Mouse (Mus musculus) granulocyte monocyte progenitor cell, adult 5-6 weeks (primary cell): Measurements from ENCODE around the gene H2al1i. TPM values are rescaled to one million over a fixed set of nuclear protein-coding genes. Genes with fewer than 3 reads are reported as not detected.

Source experiments
- total RNA-seq, 2 experiments: library from RNA; stranded (forward) in 1 of 2; stranded (reverse) in 1 of 2; fragments of 200-712, 200-1000 nt in 1 of 2; fragments of >200 nt in 1 of 2; fragmentation: Nextera tagmentation in 1 of 2; gene quantifications; 2 replicates each; pipeline ENCODE4 v1.2.3; 2014 to 2017

H2al1i gene
- total RNA-seq, 2 experiments from 2014 or later = not detected

Other genes with a start within 250 kb of the H2al1i start
- not detected in 2 replicates for gene H2al1a, start 25.4 kb upstream of the H2al1i start, total RNA-seq (2014; fragmentation: Nextera tagmentation)
- not detected in 2 replicates for gene H2al1a, start 25.4 kb upstream of the H2al1i start, total RNA-seq (2017)
- gene H2al1b, start 22.2 kb upstream of the H2al1i start, total RNA-seq (2014; fragmentation: Nextera tagmentation) = not detected in 2 replicates
- gene H2al1b, start 22.2 kb upstream of the H2al1i start, total RNA-seq (2017) = not detected in 2 replicates
- not detected in 2 replicates for gene H2al1c, start 19.0 kb upstream of the H2al1i start, total RNA-seq (2014; fragmentation: Nextera tagmentation)
- not detected in 2 replicates for gene H2al1c, start 19.0 kb upstream of the H2al1i start, total RNA-seq (2017)
- gene H2al1d, start 15.8 kb upstream of the H2al1i start, total RNA-seq (2014; fragmentation: Nextera tagmentation) = not detected in 2 replicates
- gene H2al1d, start 15.8 kb upstream of the H2al1i start, total RNA-seq (2017) = not detected in 2 replicates
- gene H2al1e, start 12.7 kb upstream of the H2al1i start, total RNA-seq (2014; fragmentation: Nextera tagmentation) = not detected in 2 replicates
- gene H2al1e, start 12.7 kb upstream of the H2al1i start, total RNA-seq (2017) = not detected in 2 replicates
- not detected in 2 replicates for gene H2al1f, start 9.5 kb upstream of the H2al1i start, total RNA-seq (2014; fragmentation: Nextera tagmentation)
- gene H2al1f, start 9.5 kb upstream of the H2al1i start, total RNA-seq (2017) = not detected in 2 replicates
- gene H2al1g, start 6.4 kb upstream of the H2al1i start, total RNA-seq (2014; fragmentation: Nextera tagmentation) = not detected in 2 replicates
- not detected in 2 replicates for gene H2al1g, start 6.4 kb upstream of the H2al1i start, total RNA-seq (2017)
- gene H2al1h, start 3.2 kb upstream of the H2al1i start, total RNA-seq (2014; fragmentation: Nextera tagmentation) = not detected in 2 replicates
- gene H2al1h, start 3.2 kb upstream of the H2al1i start, total RNA-seq (2017) = not detected in 2 replicates
- gene H2al1j, start 3.2 kb downstream of the H2al1i start, total RNA-seq (2014; fragmentation: Nextera tagmentation) = not detected in 2 replicates
- gene H2al1j, start 3.2 kb downstream of the H2al1i start, total RNA-seq (2017) = not detected in 2 replicates